ENCODE assay signal across 26 mouse cellular contexts in genomic region chr10:30946601-30947000, GRCm38 (mm10).
DNase-seq lines count a peak whose midpoint lies in the region; ATAC-seq lines count a peak whose summit lies in the region.
"Had no signal": no experiment of that assay in that cellular context is flagged by ENCODE, and none has a peak within 500 bp of the region (broad histone marks: within the 10 kb centered on the region; RNA-seq: fewer than 3 reads in every experiment).

No protein-coding gene starts in this region.

- no peak for DNase-seq in limb, embryonic 10.5 days (ENCODE audit: low spot score)
- DNase-seq in left cerebral cortex, postnatal 14 days (ENCODE audit: low spot score in 2 of 2) = no peak
- DNase-seq: adrenal gland, adult 2 months; adrenal gland, postnatal 14 days; cerebellum, adult 11 months; cerebellum, adult 2 months; cerebellum, adult 9-11 months; cerebellum, postnatal 25 days; forebrain, postnatal 0 days; gastrocnemius, adult 2 months; gastrocnemius, postnatal 14 days; heart, adult 18-20 months; heart, postnatal 10 days; heart, postnatal 36 days had no signal

- 0 out of 2 replicates have a peak, but pooled peaks have one; percentile 6 for ATAC-seq in limb, embryonic 12.5 days (ENCODE audit: insufficient number of reproducible peaks, insufficient read depth, low FRiP score, low TSS enrichment, low read depth)
- ATAC-seq in embryonic facial prominence, embryonic 15.5 days (ENCODE audit: insufficient number of reproducible peaks, low FRiP score, low TSS enrichment, low read depth) = peak; percentile 79
- ATAC-seq in intestine, embryonic 15.5 days = peak; percentile 63
- ATAC-seq in stomach, embryonic 16.5 days (ENCODE audit: insufficient read depth, low FRiP score) = peak; percentile 53
- ATAC-seq: CD4-positive, CD25-positive, alpha-beta regulatory T cell, adult 4 months; forebrain, embryonic 14.5 days; forebrain, postnatal 0 days; hindbrain, embryonic 16.5 days had no signal

- H3K4me1 ChIP-seq in limb, embryonic 12.5 days (replicated peaks) = no peaks in the 10 kb centered on the region
- no peaks in the 10 kb centered on the region for H3K4me1 ChIP-seq in limb, embryonic 10.5 days
- H3K4me1 ChIP-seq in embryonic facial prominence, embryonic 15.5 days = no peaks in the 10 kb centered on the region
- no peaks in the 10 kb centered on the region for H3K4me1 ChIP-seq in intestine, embryonic 15.5 days (replicated peaks)
- no peaks in the 10 kb centered on the region for H3K4me1 ChIP-seq in stomach, embryonic 16.5 days (ENCODE audit: control insufficient read depth, insufficient read depth, low read length)
- H3K4me1 ChIP-seq: heart, embryonic 12.5 days; heart, embryonic 15.5 days; hindbrain, embryonic 10.5 days; hindbrain, embryonic 13.5 days had no signal

- peak overlapping the region; percentile 31; the same call in 1 of the 2 replicates for H3K27ac ChIP-seq in limb, embryonic 12.5 days
- H3K27ac ChIP-seq in limb, embryonic 10.5 days = no peak overlapping the region
- H3K27ac ChIP-seq in embryonic facial prominence, embryonic 15.5 days (replicated peaks) = no peak overlapping the region
- 0 out of 2 replicates have a peak overlapping the region, but pooled peaks have one; percentile 13 for H3K27ac ChIP-seq in intestine, embryonic 15.5 days
- no peak overlapping the region for H3K27ac ChIP-seq in stomach, embryonic 16.5 days (ENCODE audit: low read length)
- H3K27ac ChIP-seq: embryonic facial prominence, embryonic 13.5 days; gastrocnemius, adult 2 months; heart, embryonic 15.5 days; hindbrain, embryonic 10.5 days; hindbrain, embryonic 13.5 days had no signal

- H3K4me3 ChIP-seq in limb, embryonic 12.5 days (replicated peaks) = no peak overlapping the region
- no peak overlapping the region for H3K4me3 ChIP-seq in limb, embryonic 10.5 days
- H3K4me3 ChIP-seq in embryonic facial prominence, embryonic 15.5 days (replicated peaks) = no peak overlapping the region
- no peak overlapping the region for H3K4me3 ChIP-seq in intestine, embryonic 15.5 days (replicated peaks)
- H3K4me3 ChIP-seq in stomach, embryonic 16.5 days (replicated peaks; ENCODE audit: low read length) = no peak overlapping the region
- H3K4me3 ChIP-seq: embryonic facial prominence, embryonic 13.5 days; gastrocnemius, adult 2 months; heart, embryonic 12.5 days; heart, embryonic 15.5 days; hindbrain, embryonic 10.5 days; hindbrain, embryonic 13.5 days had no signal

- no peaks in the 10 kb centered on the region for H3K36me3 ChIP-seq in limb, embryonic 12.5 days
- H3K36me3 ChIP-seq in limb, embryonic 10.5 days = no peaks in the 10 kb centered on the region
- H3K36me3 ChIP-seq in embryonic facial prominence, embryonic 15.5 days = no peaks in the 10 kb centered on the region
- H3K36me3 ChIP-seq in intestine, embryonic 15.5 days = no peaks in the 10 kb centered on the region
- no peaks in the 10 kb centered on the region for H3K36me3 ChIP-seq in stomach, embryonic 16.5 days (ENCODE audit: control insufficient read depth, insufficient read depth, low read length)
- H3K36me3 ChIP-seq: embryonic facial prominence, embryonic 13.5 days; heart, embryonic 12.5 days; heart, embryonic 15.5 days; hindbrain, embryonic 10.5 days; hindbrain, embryonic 13.5 days had no signal

- intact Hi-C loops in left cerebral cortex, postnatal 14 days (cut with DNase I) = no loop called here

- H3K27me3 ChIP-seq in limb, embryonic 12.5 days = no peaks in the 10 kb centered on the region
- no peaks in the 10 kb centered on the region for H3K27me3 ChIP-seq in limb, embryonic 10.5 days (ENCODE audit: low read depth, poor library complexity, severe bottlenecking)
- no peaks in the 10 kb centered on the region for H3K27me3 ChIP-seq in embryonic facial prominence, embryonic 15.5 days
- no peaks in the 10 kb centered on the region for H3K27me3 ChIP-seq in intestine, embryonic 15.5 days (replicated peaks)
- H3K27me3 ChIP-seq in stomach, embryonic 16.5 days (ENCODE audit: control insufficient read depth, insufficient read depth, low read length) = no peaks in the 10 kb centered on the region
- H3K27me3 ChIP-seq: embryonic facial prominence, embryonic 13.5 days; heart, embryonic 12.5 days; heart, embryonic 15.5 days; hindbrain, embryonic 13.5 days had no signal

- 73% methylated on average over 4 of the region's 4 CpGs for WGBS in limb, embryonic 12.5 days
- 88% methylated on average over 4 of the region's 4 CpGs for WGBS in limb, embryonic 10.5 days
- WGBS in embryonic facial prominence, embryonic 15.5 days = 49% methylated on average over 4 of the region's 4 CpGs
- WGBS in intestine, embryonic 15.5 days = 45% methylated on average over 4 of the region's 4 CpGs
- 47% methylated on average over 4 of the region's 4 CpGs for WGBS in stomach, embryonic 16.5 days

- H3K4me2 ChIP-seq in limb, embryonic 12.5 days = no peak overlapping the region
- no peak overlapping the region for H3K4me2 ChIP-seq in embryonic facial prominence, embryonic 15.5 days (replicated peaks)
- no peak overlapping the region for H3K4me2 ChIP-seq in intestine, embryonic 15.5 days (replicated peaks)
- H3K4me2 ChIP-seq in stomach, embryonic 16.5 days (ENCODE audit: low read depth, low read length) = no peak overlapping the region
- H3K4me2 ChIP-seq: embryonic facial prominence, embryonic 13.5 days; heart, embryonic 12.5 days; heart, embryonic 15.5 days; hindbrain, embryonic 13.5 days had no signal

- H3K9me3 ChIP-seq in limb, embryonic 12.5 days = no peaks in the 10 kb centered on the region
- no peaks in the 10 kb centered on the region for H3K9me3 ChIP-seq in limb, embryonic 10.5 days (replicated peaks)
- no peaks in the 10 kb centered on the region for H3K9me3 ChIP-seq in embryonic facial prominence, embryonic 15.5 days (replicated peaks)
- H3K9me3 ChIP-seq in intestine, embryonic 15.5 days = no peaks in the 10 kb centered on the region
- no peaks in the 10 kb centered on the region for H3K9me3 ChIP-seq in stomach, embryonic 16.5 days (replicated peaks; ENCODE audit: control insufficient read depth, low read length)
- H3K9me3 ChIP-seq: embryonic facial prominence, embryonic 13.5 days; heart, embryonic 12.5 days; heart, embryonic 15.5 days; hindbrain, embryonic 10.5 days; hindbrain, embryonic 13.5 days had no signal

- H3K9ac ChIP-seq in limb, embryonic 12.5 days (replicated peaks) = no peak overlapping the region
- no peak overlapping the region for H3K9ac ChIP-seq in embryonic facial prominence, embryonic 15.5 days
- no peak overlapping the region for H3K9ac ChIP-seq in intestine, embryonic 15.5 days
- no peak overlapping the region for H3K9ac ChIP-seq in stomach, embryonic 16.5 days (ENCODE audit: low read length)
- H3K9ac ChIP-seq: embryonic facial prominence, embryonic 13.5 days; forebrain, postnatal 0 days; heart, embryonic 12.5 days; heart, embryonic 15.5 days; hindbrain, embryonic 13.5 days had no signal

Comparison
In these comparisons a context has a peak if more than half of its experiments do, and no peak if none do; other contexts are left out.
1. H3K27ac ChIP-seq: peak in limb, embryonic 12.5 days (single experiment) and intestine, embryonic 15.5 days (single experiment); none in limb, embryonic 10.5 days (single experiment), embryonic facial prominence, embryonic 15.5 days (single experiment) and stomach, embryonic 16.5 days (single experiment).
2. ATAC-seq: peak in every context shown above with its lines; median percentile 79 in embryonic facial prominence, embryonic 15.5 days; 63 in intestine, embryonic 15.5 days; 53 in stomach, embryonic 16.5 days; 6 in limb, embryonic 12.5 days.